Mouse (Mus musculus) limb, embryonic 13.5 days (tissue): ENCODE measurements around the gene Hbs1l. TPM values are rescaled to one million over a fixed set of nuclear protein-coding genes. Genes with fewer than 3 reads are reported as not detected.

Experiments
- ATAC-seq: fragments of 200-750 bp; cut with Nextera tagmentation; 2 replicates; pipeline ENCODE4 v1.8.0; 2017; ENCODE audit warnings: low read depth, moderate number of reproducible peaks, moderate TSS enrichment; ENCODE audit not compliant: low FRiP score
- H3K27ac ChIP-seq: fragments of 300-500 bp; sonication (generic); 2 replicates; pipeline ENCODE4 v1.5.1; 2015; ENCODE audit warnings: inconsistent platforms, mild to moderate bottlenecking, moderate library complexity
- H3K27me3 ChIP-seq: fragments of 300-500 bp; sonication (generic); 2 replicates; pipeline ENCODE4 v1.6.1; 2015; ENCODE audit warnings: mild to moderate bottlenecking, inconsistent platforms
- H3K36me3 ChIP-seq: fragments of 300-500 bp; sonication (generic); 2 replicates; pipeline ENCODE4 v1.6.1; 2015; ENCODE audit warnings: inconsistent platforms, mild to moderate bottlenecking, moderate library complexity
- H3K4me1 ChIP-seq: fragments of 300-500 bp; sonication (generic); 2 replicates; pipeline ENCODE4 v1.6.1; 2015; ENCODE audit warnings: inconsistent platforms
- H3K4me2 ChIP-seq: fragments of 300-500 bp; sonication (generic); replicated peaks from 2 replicates; pipeline ENCODE4 v1.6.1; 2015; ENCODE audit warnings: inconsistent platforms, mild to moderate bottlenecking, moderate library complexity
- H3K4me3 ChIP-seq: fragments of 300-500 bp; sonication (generic); 2 replicates; pipeline ENCODE4 v1.5.1; 2015; ENCODE audit warnings: moderate library complexity, mild to moderate bottlenecking, inconsistent platforms
- H3K9ac ChIP-seq: fragments of 300-500 bp; sonication (generic); 2 replicates; pipeline ENCODE4 v1.6.1; 2015; ENCODE audit warnings: mild to moderate bottlenecking, inconsistent platforms
- H3K9me3 ChIP-seq: fragments of 300-500 bp; sonication (generic); 2 replicates; pipeline ENCODE4 v1.6.1; 2016; ENCODE audit warnings: inconsistent platforms
- WGBS: fragments of 180-500 bp; shearing (Covaris S2); methylation state at CpG from one replicate; pipeline ENCODE4 v1.1.7; 2015; 5-methylcytosine and 5-hydroxymethylcytosine counted together
- polyA plus RNA-seq: library from polyadenylated mRNA; unstranded; fragments of >200 nt; fragmentation: Nextera tagmentation; extraction: Ambion mirVana; gene quantifications from 2 replicates; pipeline ENCODE4 v1.2.1, GENCODE M21; 2015

Gene Hbs1l
- polyA plus RNA-seq: 94.9 and 96.7 TPM in 2 replicates

DNA sequence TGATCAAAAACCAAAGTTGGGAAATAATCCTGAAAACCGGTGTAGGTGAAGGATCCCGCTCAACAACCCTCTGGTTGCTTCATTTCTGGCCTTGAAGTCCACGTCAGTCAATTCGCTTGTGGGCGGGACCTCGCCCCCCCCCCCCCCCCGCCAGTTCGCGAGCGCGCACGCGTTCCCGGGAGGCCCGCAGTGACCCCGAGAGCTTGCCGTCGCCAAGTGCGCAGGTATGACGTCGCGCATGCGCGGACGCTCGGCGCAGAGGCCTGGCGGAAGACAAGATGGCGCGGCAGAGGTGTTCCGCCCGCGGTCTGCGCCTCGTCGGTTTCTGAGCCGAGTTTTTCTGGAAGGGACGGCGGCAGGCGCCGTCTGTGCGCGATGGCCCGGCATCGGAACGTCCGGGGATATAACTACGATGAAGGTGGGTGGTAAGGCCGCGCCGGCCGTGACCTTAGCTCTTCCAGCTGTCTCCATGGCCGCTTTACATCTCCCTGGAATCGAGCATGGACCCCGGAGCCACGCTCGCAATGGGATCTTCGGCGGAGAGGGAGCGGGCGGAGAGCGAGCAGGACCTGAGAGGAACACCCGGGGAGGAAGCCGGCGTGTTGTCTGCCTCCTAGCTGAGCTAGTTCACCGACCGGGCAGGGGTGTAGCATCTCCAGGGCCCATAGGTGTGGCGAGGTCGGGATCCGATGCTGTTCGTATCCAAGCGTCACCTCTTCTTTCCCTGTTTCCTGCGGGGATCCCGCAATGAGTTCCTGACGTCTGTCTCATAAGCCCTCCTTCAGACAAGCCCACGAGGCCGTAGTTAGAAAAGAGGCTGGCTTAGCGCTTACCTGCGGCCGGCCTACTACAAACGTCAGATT is at the start of gene Hbs1l:
Gene Hbs1l (plus strand): TSS at position 221 of the 863 bp plus-strand sequence.
- no peaks in the 10 kb centered on the region for H3K9me3 ChIP-seq
- peaks cover 20% of the 10 kb centered on the region for H3K36me3 ChIP-seq
- under 1% methylated on average over 79 of the region's 81 CpGs for WGBS
- H3K27me3 ChIP-seq: no peaks in the 10 kb centered on the region
- peak within 1 kb of the TSS; percentile 48; the same call in 1 of the 2 replicates for H3K27ac ChIP-seq
- peaks cover 17% of the 10 kb centered on the region for H3K4me1 ChIP-seq
- H3K4me3 ChIP-seq: peak within 1 kb of the TSS; percentile 95
- peak within 1 kb of the TSS; percentile 95 for H3K9ac ChIP-seq
- ATAC-seq: peak; percentile 96
- H3K4me2 ChIP-seq: peak within 1 kb of the TSS; percentile 78

DNA sequence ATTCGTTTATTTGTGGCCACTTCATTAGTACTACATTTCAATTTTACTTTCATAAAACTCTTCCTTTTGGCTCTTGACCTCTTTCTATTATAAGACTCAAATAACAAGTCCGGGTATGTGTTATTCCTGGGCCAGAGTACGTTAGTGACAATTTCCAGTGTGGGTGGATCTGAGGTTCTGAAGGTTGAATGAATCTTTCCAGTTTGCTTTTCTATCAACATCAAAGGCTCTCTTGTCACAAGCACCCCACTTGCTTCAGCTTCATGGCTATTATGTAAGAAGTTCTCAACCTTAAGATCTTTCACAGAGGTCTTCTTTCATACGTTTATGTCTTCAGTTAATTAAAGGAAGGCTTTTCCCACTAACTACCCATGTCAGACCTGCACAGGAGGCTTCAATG is 47.2 kb upstream of the Hbs1l start:
- H3K9ac ChIP-seq: no peak overlapping the region
- no peaks in the 10 kb centered on the region for H3K36me3 ChIP-seq
- H3K4me3 ChIP-seq: no peak overlapping the region
- H3K4me2 ChIP-seq: no peak overlapping the region
- H3K9me3 ChIP-seq: no peaks in the 10 kb centered on the region
- no peaks in the 10 kb centered on the region for H3K27me3 ChIP-seq
- ATAC-seq: no peak
- H3K4me1 ChIP-seq: no peaks in the 10 kb centered on the region
- H3K27ac ChIP-seq: no peak overlapping the region
- 78% methylated on average over 4 of the region's 4 CpGs for WGBS

DNA sequence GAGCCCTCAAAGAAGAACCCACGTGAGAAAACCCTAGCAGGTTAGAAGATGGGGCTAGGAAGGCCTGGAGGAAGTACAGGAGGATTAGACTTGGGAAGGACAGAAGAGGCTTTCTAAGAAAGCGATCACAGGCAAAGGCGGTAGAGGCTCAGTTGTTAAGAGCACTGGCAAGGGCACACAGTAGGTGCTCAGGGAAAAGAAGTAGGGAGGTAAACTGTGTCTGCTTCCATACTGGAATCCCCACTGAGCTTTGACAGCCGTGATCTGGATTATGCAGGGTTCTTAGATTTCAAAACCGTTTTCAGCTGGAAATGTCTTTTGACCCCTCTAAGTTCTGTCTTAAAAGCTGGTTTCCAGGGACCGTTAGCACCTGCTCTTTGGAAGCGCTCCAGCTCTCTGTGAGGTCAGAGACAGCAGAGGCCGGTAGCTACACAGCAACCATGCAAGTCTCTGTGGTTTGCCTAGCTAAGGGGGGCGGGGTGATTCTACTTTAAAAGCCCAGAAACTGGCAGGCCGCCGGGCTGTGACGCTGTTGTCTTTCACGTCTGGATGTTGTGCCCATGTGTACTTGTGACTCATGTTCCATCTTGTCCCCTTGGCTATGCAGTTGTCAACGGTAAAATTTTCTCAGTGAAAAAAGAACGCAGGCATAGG is 43.8 kb upstream of the Hbs1l start:
- Histone ChIP-seq H3K27me3 (no peaks in the 10 kb centered on the region), H3K36me3 (no peaks in the 10 kb centered on the region), H3K27ac (no peak overlapping the region), H3K4me3 (no peak overlapping the region), H3K9me3 (no peaks in the 10 kb centered on the region), H3K9ac (no peak overlapping the region), H3K4me1 (no peaks in the 10 kb centered on the region), H3K4me2 (no peak overlapping the region)
- no peak for ATAC-seq
- WGBS: 53% methylated on average over 15 of the region's 15 CpGs

DNA sequence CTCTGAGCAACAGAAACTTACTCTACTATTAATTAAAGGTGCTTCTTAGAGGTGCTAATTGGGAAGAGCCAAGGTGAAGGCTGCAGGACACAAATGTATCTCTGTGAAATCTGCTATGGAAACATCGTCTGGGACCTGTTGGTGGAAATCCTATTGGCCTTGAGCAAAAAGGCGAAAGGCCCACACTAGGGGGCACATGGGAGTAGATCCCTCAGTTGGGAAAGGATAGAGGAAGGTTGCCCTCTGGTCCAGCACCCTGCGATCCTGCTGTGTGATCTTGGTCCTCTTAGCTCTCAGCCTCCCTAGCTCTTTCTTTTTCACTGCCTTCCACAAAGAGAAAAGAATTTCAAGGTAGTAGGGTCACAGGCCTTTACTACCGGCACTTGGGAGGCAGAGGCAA is 43.0 kb upstream of the Hbs1l start:
- Histone ChIP-seq H3K9ac (no peak overlapping the region), H3K27ac (no peak overlapping the region), H3K36me3 (no peaks in the 10 kb centered on the region), H3K4me1 (no peaks in the 10 kb centered on the region), H3K9me3 (no peaks in the 10 kb centered on the region), H3K27me3 (no peaks in the 10 kb centered on the region), H3K4me3 (no peak overlapping the region), H3K4me2 (no peak overlapping the region)
- no peak for ATAC-seq
- WGBS: 85% methylated on average over 4 of the region's 4 CpGs

DNA sequence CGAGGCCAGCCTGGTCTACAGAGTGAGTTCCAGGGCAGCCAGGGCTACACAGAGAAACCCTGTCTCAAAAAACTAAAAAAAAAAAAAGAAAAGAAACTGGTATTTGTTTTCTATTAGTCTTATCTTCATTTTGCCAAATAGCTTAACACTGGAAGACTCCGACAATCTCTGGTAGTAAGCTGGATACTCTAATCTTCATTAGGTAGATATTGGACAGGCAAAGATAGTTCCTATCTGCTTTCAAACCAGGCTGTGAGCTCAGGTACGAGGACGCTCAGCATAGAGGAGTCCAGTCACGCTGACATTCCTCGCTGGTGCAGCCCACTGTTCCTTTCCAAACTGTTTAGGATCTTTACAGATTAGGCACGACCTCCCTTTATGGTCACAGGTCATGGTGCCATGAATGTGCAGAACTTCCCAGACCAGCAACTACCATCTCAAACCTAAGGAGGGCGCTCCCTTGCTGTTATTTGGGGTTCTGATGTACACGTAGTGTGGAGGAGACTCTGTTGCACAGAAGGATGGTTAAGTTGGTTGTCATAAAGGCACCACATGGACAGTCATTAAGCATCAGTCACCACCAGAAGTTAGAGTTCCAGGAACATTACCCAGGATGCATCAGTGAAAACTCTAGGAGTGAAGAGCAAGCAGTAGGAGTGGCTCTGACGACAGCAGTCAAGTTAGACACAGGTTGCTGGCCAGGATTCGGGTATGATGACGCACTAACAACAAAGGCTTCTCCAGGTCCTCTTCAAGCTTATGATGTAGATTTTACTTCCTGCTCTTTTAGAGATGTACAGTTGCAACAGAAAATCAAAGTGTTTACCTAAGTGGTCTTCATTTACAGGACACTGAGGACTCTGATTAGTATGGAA is 41.3 kb upstream of the Hbs1l start:
- H3K4me3 ChIP-seq: no peak overlapping the region
- no peaks in the 10 kb centered on the region for H3K9me3 ChIP-seq
- no peaks in the 10 kb centered on the region for H3K36me3 ChIP-seq
- no peaks in the 10 kb centered on the region for H3K27me3 ChIP-seq
- H3K9ac ChIP-seq: no peak overlapping the region
- no peaks in the 10 kb centered on the region for H3K4me1 ChIP-seq
- H3K27ac ChIP-seq: no peak overlapping the region
- no peak overlapping the region for H3K4me2 ChIP-seq
- ATAC-seq: no peak
- 85% methylated on average over 12 of the region's 12 CpGs for WGBS

DNA sequence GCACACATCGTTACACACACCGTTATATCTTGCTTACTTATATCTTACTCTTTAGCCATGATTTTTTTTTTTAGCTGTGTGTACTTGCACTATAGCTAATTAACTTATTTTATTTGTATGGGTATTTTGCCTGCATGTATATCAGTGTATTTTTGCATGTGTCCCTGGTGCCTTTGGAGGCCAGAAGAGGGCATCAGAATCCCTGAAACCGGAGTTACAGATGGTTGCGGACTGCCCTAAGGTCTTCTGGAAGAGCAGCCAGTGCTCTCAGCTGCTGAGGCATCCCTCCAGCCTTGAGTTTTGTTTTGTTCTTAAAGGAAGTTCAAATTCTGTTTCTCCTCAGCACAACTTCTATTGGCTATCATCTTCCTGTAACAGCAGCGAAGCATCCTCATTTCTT is 38.5 kb upstream of the Hbs1l start:
- H3K27me3 ChIP-seq: no peaks in the 10 kb centered on the region

DNA sequence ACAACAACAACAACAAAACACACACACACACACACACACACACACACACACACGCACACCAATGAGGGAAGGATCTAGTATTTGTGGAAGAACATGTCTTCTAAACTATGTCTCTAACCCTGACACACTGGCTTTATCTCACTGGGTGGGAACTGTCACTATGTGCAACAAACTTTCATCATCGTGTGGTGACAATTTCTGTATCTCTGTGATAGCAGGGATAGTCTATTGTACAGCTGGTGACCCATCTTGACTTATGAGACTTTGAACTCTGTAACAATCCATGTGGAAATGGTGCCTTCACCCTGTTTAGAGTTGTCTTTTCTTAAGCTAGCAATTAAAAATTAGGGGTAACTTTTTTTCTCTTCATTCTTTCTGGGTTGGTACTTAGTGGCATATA is 36.1 kb upstream of the Hbs1l start:
- no peak for ATAC-seq
- 75% methylated on average over 2 of the region's 2 CpGs for WGBS
- Histone ChIP-seq H3K9me3 (no peaks in the 10 kb centered on the region), H3K36me3 (no peaks in the 10 kb centered on the region), H3K9ac (no peak overlapping the region), H3K27me3 (no peaks in the 10 kb centered on the region), H3K4me3 (no peak overlapping the region), H3K4me2 (no peak overlapping the region), H3K4me1 (no peaks in the 10 kb centered on the region), H3K27ac (no peak overlapping the region)

More for the DNA sequence above, 38.5 kb upstream of the Hbs1l start:
- WGBS: 63% methylated on average over 5 of the region's 5 CpGs
- no peak overlapping the region for H3K27ac ChIP-seq
- no peaks in the 10 kb centered on the region for H3K36me3 ChIP-seq
- no peak overlapping the region for H3K9ac ChIP-seq
- H3K4me2 ChIP-seq: no peak overlapping the region
- no peaks in the 10 kb centered on the region for H3K4me1 ChIP-seq
- H3K9me3 ChIP-seq: no peaks in the 10 kb centered on the region
- no peak for ATAC-seq
- no peak overlapping the region for H3K4me3 ChIP-seq

DNA sequence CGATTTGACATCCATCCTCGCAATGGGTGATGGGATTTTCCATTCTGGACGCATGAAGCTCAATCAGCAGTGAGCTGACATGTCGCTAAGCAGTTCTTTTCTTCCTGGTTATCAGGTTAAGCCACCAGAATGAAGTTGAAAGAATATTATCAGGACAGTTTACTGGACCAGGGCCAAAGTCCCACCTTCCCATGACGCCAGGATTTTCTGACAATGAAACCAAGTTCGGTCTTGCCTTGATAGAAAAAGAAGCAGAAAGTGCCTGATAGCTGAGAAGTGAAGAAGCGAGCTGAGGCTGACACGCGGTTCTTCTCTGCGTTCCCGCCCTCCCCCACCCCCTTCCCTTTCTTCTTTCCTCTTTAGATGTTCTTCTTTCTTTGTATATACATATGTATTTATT is 30.6 kb upstream of the Hbs1l start:
- H3K9me3 ChIP-seq: no peaks in the 10 kb centered on the region
- no peak overlapping the region for H3K4me2 ChIP-seq
- H3K4me1 ChIP-seq: no peaks in the 10 kb centered on the region
- no peak for ATAC-seq
- H3K4me3 ChIP-seq: no peak overlapping the region
- no peak overlapping the region for H3K9ac ChIP-seq
- H3K36me3 ChIP-seq: no peaks in the 10 kb centered on the region
- WGBS: 88% methylated on average over 11 of the region's 11 CpGs
- H3K27ac ChIP-seq: no peak overlapping the region
- H3K27me3 ChIP-seq: no peaks in the 10 kb centered on the region

DNA sequence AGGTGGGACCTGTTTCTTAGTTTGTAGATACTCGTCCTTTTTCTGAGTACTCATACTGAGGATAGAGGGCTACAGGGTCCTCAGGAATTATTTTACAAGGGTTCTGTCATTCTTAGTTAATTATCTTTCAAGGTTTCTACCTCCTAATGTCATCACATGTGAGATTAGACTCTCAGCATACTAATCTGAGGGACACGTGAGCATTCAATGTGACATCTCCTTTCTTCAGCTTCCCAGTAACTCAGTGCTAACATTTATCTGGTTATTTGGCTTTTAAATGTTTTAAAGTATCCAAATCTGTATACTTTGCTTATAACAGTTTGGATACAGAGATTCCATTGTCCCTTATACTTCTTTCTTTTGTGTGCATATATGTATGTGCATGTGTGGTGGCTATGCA is 28.3 kb upstream of the Hbs1l start:
- Histone ChIP-seq H3K4me3 (no peak overlapping the region), H3K27me3 (no peaks in the 10 kb centered on the region), H3K36me3 (no peaks in the 10 kb centered on the region), H3K4me1 (no peaks in the 10 kb centered on the region), H3K9me3 (no peaks in the 10 kb centered on the region), H3K9ac (no peak overlapping the region), H3K4me2 (no peak overlapping the region), H3K27ac (no peak overlapping the region)
- no peak for ATAC-seq
- 75% methylated on average over 2 of the region's 2 CpGs for WGBS

DNA sequence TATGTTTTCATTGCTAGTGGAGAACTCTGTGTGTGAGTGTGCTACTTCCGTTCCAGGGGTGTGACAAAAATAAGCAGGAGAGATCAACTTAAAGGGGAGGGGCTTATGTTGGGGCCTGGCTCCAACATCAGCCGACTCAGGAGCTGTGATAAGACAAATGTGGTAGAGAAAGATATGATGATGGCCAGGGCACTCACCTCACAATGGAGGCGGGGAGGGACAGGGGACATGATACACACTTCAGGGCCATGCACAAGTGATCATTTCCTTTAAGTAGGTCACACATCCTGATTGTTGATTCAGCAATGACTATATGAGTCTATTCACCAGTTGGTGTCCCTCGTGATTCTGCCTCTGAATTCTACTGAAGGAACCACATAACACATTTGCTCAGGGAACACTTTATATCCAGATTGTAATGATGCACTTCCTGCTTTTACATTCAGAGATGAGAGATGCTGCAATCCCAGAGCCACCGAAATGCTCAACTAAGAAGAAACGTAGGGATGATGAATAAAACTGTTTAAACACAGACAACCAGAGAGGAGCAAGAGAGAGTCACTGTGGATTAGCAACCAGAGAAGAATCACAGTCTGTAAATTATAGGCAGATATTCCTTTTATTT is 26.9 kb upstream of the Hbs1l start:
- no peaks in the 10 kb centered on the region for H3K4me1 ChIP-seq
- H3K4me3 ChIP-seq: no peak overlapping the region
- H3K27ac ChIP-seq: no peak overlapping the region
- H3K27me3 ChIP-seq: no peaks in the 10 kb centered on the region
- no peak for ATAC-seq
- WGBS: 79% methylated on average over 6 of the region's 6 CpGs
- H3K36me3 ChIP-seq: no peaks in the 10 kb centered on the region
- no peak overlapping the region for H3K4me2 ChIP-seq
- no peak overlapping the region for H3K9ac ChIP-seq
- no peaks in the 10 kb centered on the region for H3K9me3 ChIP-seq

DNA sequence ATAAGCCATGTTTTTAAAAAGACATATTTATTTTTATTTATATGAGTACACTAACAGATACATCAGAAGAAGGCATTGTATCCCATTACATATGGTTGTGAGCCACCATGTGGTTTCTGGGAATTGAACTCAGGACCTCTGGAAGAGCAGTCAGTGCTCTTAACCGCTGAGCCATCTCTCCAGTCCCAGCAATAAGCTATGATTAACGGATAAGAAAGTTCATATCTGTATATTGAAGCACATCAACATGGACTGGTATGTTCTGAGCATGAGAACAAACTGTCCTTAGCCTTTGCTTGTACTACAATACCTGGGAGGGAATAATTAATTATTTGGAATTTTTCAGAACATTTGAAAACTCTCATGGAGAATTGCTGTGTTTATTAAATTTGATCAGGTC is 25.9 kb upstream of the Hbs1l start:
- H3K27me3 ChIP-seq: no peaks in the 10 kb centered on the region
- no peak overlapping the region for H3K4me3 ChIP-seq
- no peaks in the 10 kb centered on the region for H3K36me3 ChIP-seq
- H3K9me3 ChIP-seq: no peaks in the 10 kb centered on the region
- no peak for ATAC-seq
- no peak overlapping the region for H3K27ac ChIP-seq
- H3K9ac ChIP-seq: no peak overlapping the region
- no peaks in the 10 kb centered on the region for H3K4me1 ChIP-seq
- WGBS: 91% methylated on average over 2 of the region's 2 CpGs
- no peak overlapping the region for H3K4me2 ChIP-seq
